Mouse (Mus musculus): ENCODE results near the gene Zfr2. TPM values are rescaled to one million over a fixed set of nuclear protein-coding genes. Genes with fewer than 3 reads are reported as not detected.

The Zfr2 gene
- polyA plus RNA-seq, 1 experiment from 2014 or later = 2.4 TPM

- 71% methylated on average over 4 of the region's 4 CpGs for WGBS
- Histone ChIP-seq H3K27me3 (ENCODE audit: poor library complexity, severe bottlenecking) (peaks cover 65% of the 10 kb centered on the region), H3K27ac (no peak overlapping the region), H3K4me3 (no peak overlapping the region), H3K36me3 (replicated peaks) (peaks cover 14% of the 10 kb centered on the region), H3K9me3 (no peaks in the 10 kb centered on the region), H3K4me1 (peaks cover 44% of the 10 kb centered on the region)
- DNase-seq (ENCODE audit: extremely low spot score, low spot score) = no peak
These were observed 37.7 kb upstream of the Zfr2 start for GRCm38 (mm10) chr10:81195300-81195699.

- WGBS = 70% methylated on average over 11 of the region's 11 CpGs
- Histone ChIP-seq H3K27me3 (ENCODE audit: poor library complexity, severe bottlenecking) (peaks cover 73% of the 10 kb centered on the region), H3K9me3 (no peaks in the 10 kb centered on the region), H3K36me3 (replicated peaks) (peaks cover 2% of the 10 kb centered on the region), H3K27ac (no peak overlapping the region), H3K4me3 (no peak overlapping the region), H3K4me1 (peaks cover 33% of the 10 kb centered on the region)
- DNase-seq (ENCODE audit: extremely low spot score, low spot score) = no peak
These were observed 36.4 kb upstream of the Zfr2 start for GRCm38 (mm10) chr10:81196470-81197065.

GRCm38 (mm10) chr10:81197305-81197704, 35.6 kb upstream of the Zfr2 start:
- Histone ChIP-seq H3K27me3 (ENCODE audit: poor library complexity, severe bottlenecking) (peaks cover 73% of the 10 kb centered on the region), H3K9me3 (no peaks in the 10 kb centered on the region), H3K4me1 (peaks cover 33% of the 10 kb centered on the region), H3K36me3 (replicated peaks) (no peaks in the 10 kb centered on the region), H3K4me3 (no peak overlapping the region), H3K27ac (no peak overlapping the region)
- DNase-seq (ENCODE audit: extremely low spot score, low spot score) = no peak
- 66% methylated on average over 6 of the region's 6 CpGs for WGBS

GRCm38 (mm10) chr10:81198230-81198629, 34.7 kb upstream of the Zfr2 start:
- Histone ChIP-seq H3K4me3 (no peak overlapping the region), H3K27me3 (ENCODE audit: poor library complexity, severe bottlenecking) (peaks cover 67% of the 10 kb centered on the region), H3K36me3 (replicated peaks) (no peaks in the 10 kb centered on the region), H3K27ac (no peak overlapping the region), H3K9me3 (no peaks in the 10 kb centered on the region), H3K4me1 (peaks cover 26% of the 10 kb centered on the region)
- peak; percentile 66 for DNase-seq (ENCODE audit: extremely low spot score, low spot score)
- 3% methylated on average over 9 of the region's 9 CpGs for WGBS

- H3K27me3 ChIP-seq (ENCODE audit: poor library complexity, severe bottlenecking) = peaks cover 60% of the 10 kb centered on the region
- H3K9me3 ChIP-seq = no peaks in the 10 kb centered on the region
- DNase-seq (ENCODE audit: extremely low spot score, low spot score) = no peak
- H3K4me3 ChIP-seq = no peak overlapping the region
- H3K27ac ChIP-seq = no peak overlapping the region
- 83% methylated on average over 6 of the region's 6 CpGs for WGBS
- H3K4me1 ChIP-seq = peaks cover 21% of the 10 kb centered on the region
- H3K36me3 ChIP-seq (replicated peaks) = no peaks in the 10 kb centered on the region
These were observed 34.0 kb upstream of the Zfr2 start for GRCm38 (mm10) chr10:81198990-81199389.

GRCm38 (mm10) chr10:81200141-81200540, 32.8 kb upstream of the Zfr2 start:
- WGBS = 84% methylated on average over 13 of the region's 13 CpGs

GRCm38 (mm10) chr10:81200605-81201287, 32.2 kb upstream of the Zfr2 start:
- peaks cover 42% of the 10 kb centered on the region for H3K27me3 ChIP-seq (ENCODE audit: poor library complexity, severe bottlenecking)
- no peaks in the 10 kb centered on the region for H3K9me3 ChIP-seq
- H3K4me3 ChIP-seq = no peak overlapping the region
- no peak for DNase-seq (ENCODE audit: extremely low spot score, low spot score)
- peaks cover 10% of the 10 kb centered on the region for H3K4me1 ChIP-seq
- H3K36me3 ChIP-seq (replicated peaks) = no peaks in the 10 kb centered on the region
- WGBS = 82% methylated on average over 20 of the region's 20 CpGs
- no peak overlapping the region for H3K27ac ChIP-seq

More at GRCm38 (mm10) chr10:81200141-81200540, 32.8 kb upstream of the Zfr2 start:
- DNase-seq (ENCODE audit: extremely low spot score, low spot score) = no peak
- H3K9me3 ChIP-seq = no peaks in the 10 kb centered on the region
- no peak overlapping the region for H3K4me3 ChIP-seq
- H3K4me1 ChIP-seq = peaks cover 12% of the 10 kb centered on the region
- H3K27me3 ChIP-seq (ENCODE audit: poor library complexity, severe bottlenecking) = peaks cover 48% of the 10 kb centered on the region
- no peaks in the 10 kb centered on the region for H3K36me3 ChIP-seq (replicated peaks)
- H3K27ac ChIP-seq = no peak overlapping the region

GRCm38 (mm10) chr10:81201807-81202758, 30.9 kb upstream of the Zfr2 start, which contains the start of gene Nmrk2:
TSS of gene Nmrk2 (minus strand) at chr10:81202051.
- no peak for DNase-seq (ENCODE audit: extremely low spot score, low spot score)
- H3K27ac ChIP-seq = no peak within 1 kb of the TSS
- H3K4me3 ChIP-seq = no peak within 1 kb of the TSS
- H3K4me1 ChIP-seq = peaks cover 10% of the 10 kb centered on the region
- H3K9me3 ChIP-seq = no peaks in the 10 kb centered on the region
- WGBS = 64% methylated on average over 13 of the region's 13 CpGs
- H3K27me3 ChIP-seq (ENCODE audit: poor library complexity, severe bottlenecking) = peaks cover 29% of the 10 kb centered on the region
- H3K36me3 ChIP-seq (replicated peaks) = no peaks in the 10 kb centered on the region

GRCm38 (mm10) chr10:81202978-81203720, 29.8 kb upstream of the Zfr2 start:
- no peak for DNase-seq (ENCODE audit: extremely low spot score, low spot score)
- 72% methylated on average over 8 of the region's 8 CpGs for WGBS

GRCm38 (mm10) chr10:81204137-81204536, 28.8 kb upstream of the Zfr2 start:
- WGBS = 68% methylated on average over 4 of the region's 4 CpGs
- Histone ChIP-seq H3K27ac (no peak overlapping the region), H3K27me3 (ENCODE audit: poor library complexity, severe bottlenecking) (peaks cover 18% of the 10 kb centered on the region), H3K9me3 (no peaks in the 10 kb centered on the region), H3K36me3 (replicated peaks) (no peaks in the 10 kb centered on the region), H3K4me1 (peaks cover 10% of the 10 kb centered on the region), H3K4me3 (no peak overlapping the region)
- DNase-seq (ENCODE audit: extremely low spot score, low spot score) = no peak

More at GRCm38 (mm10) chr10:81202978-81203720, 29.8 kb upstream of the Zfr2 start:
- Histone ChIP-seq H3K27ac (no peak overlapping the region), H3K36me3 (replicated peaks) (no peaks in the 10 kb centered on the region), H3K4me1 (peaks cover 10% of the 10 kb centered on the region), H3K9me3 (no peaks in the 10 kb centered on the region), H3K4me3 (no peak overlapping the region), H3K27me3 (ENCODE audit: poor library complexity, severe bottlenecking) (peaks cover 22% of the 10 kb centered on the region)

- Histone ChIP-seq H3K9me3 (peaks cover 14% of the 10 kb centered on the region; the same call in 1 of the 2 replicates), H3K27ac (no peak overlapping the region), H3K36me3 (replicated peaks) (peaks cover 38% of the 10 kb centered on the region), H3K27me3 (ENCODE audit: poor library complexity, severe bottlenecking) (no peaks in the 10 kb centered on the region), H3K4me3 (no peak overlapping the region), H3K4me1 (no peaks in the 10 kb centered on the region)
- no peak for DNase-seq (ENCODE audit: extremely low spot score, low spot score)
- WGBS = 97% methylated on average over 5 of the region's 5 CpGs
These were observed 22.8 kb upstream of the Zfr2 start for GRCm38 (mm10) chr10:81210154-81210553.

- no peak for DNase-seq (ENCODE audit: extremely low spot score, low spot score)
- no peaks in the 10 kb centered on the region for H3K27me3 ChIP-seq (ENCODE audit: poor library complexity, severe bottlenecking)
- 91% methylated on average over 6 of the region's 6 CpGs for WGBS
- no peaks in the 10 kb centered on the region for H3K4me1 ChIP-seq
- peaks cover 6% of the 10 kb centered on the region; the same call in 1 of the 2 replicates for H3K9me3 ChIP-seq
- peaks cover 24% of the 10 kb centered on the region for H3K36me3 ChIP-seq (replicated peaks)
- H3K27ac ChIP-seq = no peak overlapping the region
- no peak overlapping the region for H3K4me3 ChIP-seq
These were observed 16.7 kb upstream of the Zfr2 start for GRCm38 (mm10) chr10:81216260-81216659.
